Mouse (Mus musculus): ENCODE results near the gene Tmem164. TPM values are rescaled to one million over a fixed set of nuclear protein-coding genes. Genes with fewer than 3 reads are reported as not detected.

Gene Tmem164
- total RNA-seq, 2 experiments from 2014 or later, result 30.1 to 30.4 TPM

DNA sequence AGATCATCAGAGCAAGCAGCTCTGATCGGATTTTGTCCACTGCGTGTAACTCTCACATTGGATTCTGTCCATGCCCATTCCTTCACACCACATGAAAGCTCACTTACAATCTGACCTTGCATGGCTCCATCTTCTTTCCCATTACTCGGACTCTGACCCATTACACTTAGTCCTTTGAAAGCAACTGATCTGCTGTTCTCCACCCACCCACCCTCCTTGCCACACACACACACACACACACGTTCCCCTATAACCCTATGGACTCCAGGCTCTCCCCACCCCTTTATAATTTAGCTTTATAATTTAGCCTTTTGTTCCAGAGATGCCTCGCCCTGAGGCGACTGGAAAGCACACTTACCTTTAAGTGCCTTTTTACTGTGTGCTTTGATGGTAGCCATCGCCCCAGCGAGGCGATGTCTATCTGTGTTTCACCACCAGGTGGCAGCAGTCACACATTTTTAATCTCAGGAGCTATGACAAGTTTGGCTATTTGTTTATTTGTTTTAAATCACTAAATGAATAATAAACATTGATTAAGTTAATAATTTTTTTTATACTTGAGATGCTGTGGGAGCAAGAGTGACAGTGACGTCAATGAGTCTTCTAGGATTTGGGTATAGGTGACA is 137.0 kb downstream of the Tmem164 start:
- DNase-seq (ENCODE audit: low spot score in 2 of 2), result peak; percentile 43 to 54
- intact Hi-C loops (cut with DNase I), result loop anchor here (2.0 kb wide), 1 partner anchor 241 kb away; no protein-coding TSS in a partner anchor

- no peak for DNase-seq (ENCODE audit: low spot score in 2 of 2)
- intact Hi-C loops (cut with DNase I), result loop anchor here (2.0 to 5.0 kb wide), 3 partner anchors 146 to 624 kb away; partner anchors contain the start of gene Ammecr1
These were observed 140.0 kb downstream of the Tmem164 start for GRCm38 (mm10) chrX:142821239-142821638.

DNA sequence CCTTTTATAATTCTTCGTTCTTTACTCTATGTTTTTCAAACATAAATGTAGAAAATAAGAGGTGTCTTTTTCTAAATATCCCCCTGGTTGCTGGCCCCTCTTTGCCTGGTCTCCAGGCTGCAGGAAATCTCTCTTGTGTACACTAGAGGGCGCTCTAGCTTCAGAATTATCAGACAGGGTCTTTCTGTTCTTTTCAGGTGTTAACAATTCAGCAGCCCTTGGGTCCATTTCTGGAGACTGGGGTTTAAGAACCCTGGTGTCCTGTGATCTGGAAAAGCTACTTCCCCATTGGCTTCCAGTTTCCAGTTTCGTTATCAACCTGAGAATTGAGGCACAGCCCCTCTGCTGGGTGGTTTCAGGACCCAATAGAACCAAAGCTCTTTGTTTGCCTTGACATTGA is 140.6 kb downstream of the Tmem164 start:
- intact Hi-C loops (cut with DNase I), result loop anchor here (2.0 to 5.0 kb wide), 3 partner anchors 145 to 623 kb away; partner anchors contain the start of gene Ammecr1
- DNase-seq (ENCODE audit: low spot score in 2 of 2), result peak in 1 of 2 experiments; percentile 16

DNA sequence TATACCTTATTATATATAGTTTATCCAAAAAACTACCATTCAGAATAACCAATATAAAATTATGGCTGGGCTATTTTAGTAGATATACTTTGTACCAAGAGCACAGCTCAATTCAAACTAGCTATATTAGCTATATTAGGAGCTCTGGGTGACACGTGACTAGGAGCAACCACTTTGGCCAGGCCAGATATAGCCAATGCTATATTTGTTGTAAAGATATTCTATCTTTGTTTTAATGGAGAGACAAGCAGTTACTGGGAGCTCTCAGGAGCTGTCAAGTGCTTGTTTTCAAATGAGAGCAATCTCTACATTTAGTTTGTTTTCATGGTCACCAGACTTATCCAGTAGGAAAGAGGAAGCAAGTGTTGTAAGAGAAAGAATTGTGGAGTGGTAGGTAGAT is 144.1 kb downstream of the Tmem164 start:
- intact Hi-C loops (cut with DNase I), result no loop called here
- no peak for DNase-seq (ENCODE audit: low spot score in 2 of 2)

DNA sequence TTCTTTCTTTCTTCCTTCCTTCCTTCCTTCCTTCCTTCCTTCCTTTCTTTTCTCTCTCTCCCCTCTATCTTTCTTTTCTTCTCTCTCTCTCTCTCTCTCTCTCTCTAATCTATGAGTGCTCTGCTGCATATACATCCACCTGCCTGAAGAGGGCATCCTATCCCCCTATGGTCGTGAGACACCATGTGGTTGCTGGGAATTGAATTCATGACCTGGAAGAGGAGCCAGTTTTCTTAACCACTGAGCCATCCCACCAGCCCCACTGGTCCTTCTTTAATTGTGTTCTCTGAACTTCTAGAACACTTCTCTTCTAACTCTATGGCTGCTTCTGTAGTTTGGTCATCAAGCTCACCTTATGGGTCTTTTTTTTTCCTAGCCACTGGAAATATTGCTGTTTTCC is 146.4 kb downstream of the Tmem164 start:
- intact Hi-C loops (cut with DNase I), result no loop called here
- no peak for DNase-seq (ENCODE audit: low spot score in 2 of 2)

DNA sequence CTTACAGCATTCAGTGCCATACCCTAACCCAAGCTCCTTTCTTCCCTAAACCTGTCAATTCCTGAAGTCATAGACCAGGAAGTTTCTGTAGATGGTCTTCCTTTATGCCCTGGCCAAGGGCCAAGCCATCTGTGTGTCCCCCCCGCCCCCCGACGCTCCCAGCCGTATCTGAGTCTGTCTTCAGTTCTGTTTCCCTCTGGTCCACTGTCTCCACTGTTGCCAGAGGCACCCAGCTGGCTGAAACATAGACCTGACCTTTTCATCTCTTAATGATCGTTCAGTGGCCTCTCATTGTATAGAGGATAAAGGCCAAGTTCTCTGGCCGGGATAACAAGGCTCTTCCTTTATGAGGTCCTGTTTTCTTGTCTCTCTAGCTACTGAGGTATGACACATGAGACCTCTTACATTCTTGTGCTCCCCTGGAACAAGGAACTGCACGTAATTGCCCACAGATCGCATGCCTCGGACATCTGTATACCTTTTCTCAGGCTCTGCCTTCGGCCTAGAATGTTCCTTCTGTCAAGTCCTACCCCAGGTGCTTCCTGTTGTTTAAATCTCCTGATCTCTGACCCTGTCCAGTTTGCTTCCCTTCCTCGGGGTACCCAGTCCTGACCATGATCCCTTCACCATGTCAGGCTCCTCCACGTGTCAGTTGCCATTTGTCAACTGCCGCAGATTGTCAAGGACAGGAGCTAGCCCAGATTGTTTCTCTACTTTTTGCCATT is 147.1 kb downstream of the Tmem164 start:
- intact Hi-C loops (cut with DNase I), result no loop called here
- DNase-seq (ENCODE audit: low spot score in 2 of 2), result no peak

GRCm38 (mm10) chrX:142829267-142829666 is 148.1 kb downstream of the Tmem164 start:
- no peak for DNase-seq (ENCODE audit: low spot score in 2 of 2)
- intact Hi-C loops (cut with DNase I), result no loop called here

GRCm38 (mm10) chrX:142829866-142830470 is 148.8 kb downstream of the Tmem164 start:
- intact Hi-C loops (cut with DNase I), result no loop called here
- no peak for DNase-seq (ENCODE audit: low spot score in 2 of 2)

GRCm38 (mm10) chrX:142830572-142830971 is 149.4 kb downstream of the Tmem164 start:
- no peak for DNase-seq (ENCODE audit: low spot score in 2 of 2)
- intact Hi-C loops (cut with DNase I), result no loop called here

DNA sequence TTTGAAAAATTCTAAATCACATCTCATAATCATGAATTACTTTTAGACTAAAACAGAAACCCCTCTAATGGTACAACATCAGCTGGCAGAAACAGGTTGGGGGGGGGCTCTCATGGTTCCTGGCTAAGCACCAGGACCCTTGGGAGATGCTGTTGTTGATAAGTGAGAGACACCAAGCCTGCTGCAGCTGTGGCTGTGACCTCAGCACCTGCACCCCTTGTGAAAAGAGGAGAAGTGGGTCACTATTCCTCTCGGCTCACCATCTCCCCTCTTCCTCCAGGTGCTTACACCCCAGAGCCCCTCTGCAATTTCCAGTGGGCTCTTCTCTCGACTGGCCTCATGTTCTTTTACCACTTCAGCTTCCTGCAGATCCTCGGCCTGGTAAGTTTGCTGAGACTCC is 151.0 kb downstream of the Tmem164 start:
- intact Hi-C loops (cut with DNase I), result no loop called here
- DNase-seq (ENCODE audit: low spot score in 2 of 2), result no peak

- DNase-seq (ENCODE audit: low spot score in 2 of 2), result no peak
These were observed 152.1 kb downstream of the Tmem164 start for GRCm38 (mm10) chrX:142833164-142833796.

GRCm38 (mm10) chrX:142834807-142835206 is 153.6 kb downstream of the Tmem164 start:
- intact Hi-C loops (cut with DNase I), result no loop called here

More at GRCm38 (mm10) chrX:142833164-142833796, 152.1 kb downstream of the Tmem164 start:
- intact Hi-C loops (cut with DNase I), result no loop called here

GRCm38 (mm10) chrX:142836399-142836798 is 155.2 kb downstream of the Tmem164 start:
- no peak for DNase-seq (ENCODE audit: low spot score in 2 of 2)
- intact Hi-C loops (cut with DNase I), result no loop called here

More at GRCm38 (mm10) chrX:142834807-142835206, 153.6 kb downstream of the Tmem164 start:
- DNase-seq (ENCODE audit: low spot score in 2 of 2), result no peak

DNA sequence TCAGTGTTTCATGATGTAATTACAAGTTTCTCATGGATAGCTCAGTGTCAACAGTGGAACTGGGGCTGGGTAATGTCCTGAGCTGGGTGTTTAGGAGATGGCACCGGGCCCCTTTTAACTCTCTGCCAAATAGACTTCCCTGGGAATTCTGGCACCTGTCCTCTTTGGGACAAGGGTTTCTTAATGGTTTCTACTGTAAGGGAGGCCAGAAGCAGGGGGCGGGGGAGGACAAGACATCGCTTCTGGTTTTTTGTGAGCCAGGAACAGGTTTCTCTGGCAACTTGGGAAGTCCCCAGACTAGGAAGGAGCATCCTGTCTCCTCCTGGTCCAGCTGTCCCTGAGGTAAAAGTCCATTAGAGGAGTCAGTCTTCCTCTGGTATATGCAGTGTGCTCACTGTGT is 156.1 kb downstream of the Tmem164 start:
- no peak for DNase-seq (ENCODE audit: low spot score in 2 of 2)
- intact Hi-C loops (cut with DNase I), result no loop called here

DNA sequence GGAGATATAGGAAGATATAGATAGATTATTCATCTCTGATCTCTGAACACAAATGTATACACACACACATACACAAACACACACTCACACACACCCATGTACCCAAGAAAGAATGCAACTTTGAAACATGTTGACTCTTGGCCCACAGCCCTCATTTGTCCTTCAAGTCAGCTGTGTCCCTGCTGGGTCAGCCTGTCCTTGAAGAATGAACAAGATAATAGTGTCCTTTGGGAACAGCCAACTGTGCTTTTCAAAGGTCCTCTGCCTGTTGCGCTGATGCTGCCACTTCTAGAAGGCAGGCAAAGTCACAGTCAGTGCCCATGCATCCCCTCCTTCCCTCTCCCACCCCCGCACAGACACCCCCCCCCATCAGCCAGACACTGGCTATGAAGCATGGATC is 157.6 kb downstream of the Tmem164 start:
- no peak for DNase-seq (ENCODE audit: low spot score in 2 of 2)
- intact Hi-C loops (cut with DNase I), result no loop called here

- no peak for DNase-seq (ENCODE audit: low spot score in 2 of 2)
- intact Hi-C loops (cut with DNase I), result no loop called here
These were observed 158.2 kb downstream of the Tmem164 start for GRCm38 (mm10) chrX:142839411-142839810.

DNA sequence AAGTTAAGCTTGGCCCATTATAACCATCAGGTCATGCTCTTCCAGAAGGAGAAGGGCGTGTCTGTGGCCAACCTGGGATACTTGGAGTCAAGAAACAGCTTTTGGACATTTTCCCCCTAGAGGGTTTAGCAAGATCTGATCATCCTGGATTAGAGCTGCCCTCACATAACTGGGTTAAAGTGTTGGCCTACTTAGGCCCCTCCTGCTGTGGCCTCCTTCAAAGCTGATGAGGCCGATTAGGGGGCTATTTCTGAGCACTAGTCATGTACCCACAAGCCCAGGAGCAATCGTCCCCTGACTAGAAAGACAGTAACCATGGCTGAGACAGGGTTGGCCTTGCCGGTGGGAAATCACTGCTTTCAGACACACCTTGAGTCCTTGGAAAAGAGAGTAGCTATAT is 160.7 kb downstream of the Tmem164 start:
- intact Hi-C loops (cut with DNase I), result no loop called here
- DNase-seq (ENCODE audit: low spot score in 2 of 2), result no peak

- DNase-seq (ENCODE audit: low spot score in 2 of 2), result no peak
- intact Hi-C loops (cut with DNase I), result no loop called here
These were observed 165.1 kb downstream of the Tmem164 start for GRCm38 (mm10) chrX:142846266-142846665.

GRCm38 (mm10) chrX:142848032-142848431 is 166.8 kb downstream of the Tmem164 start:
- no peak for DNase-seq (ENCODE audit: low spot score in 2 of 2)
- intact Hi-C loops (cut with DNase I), result no loop called here

DNA sequence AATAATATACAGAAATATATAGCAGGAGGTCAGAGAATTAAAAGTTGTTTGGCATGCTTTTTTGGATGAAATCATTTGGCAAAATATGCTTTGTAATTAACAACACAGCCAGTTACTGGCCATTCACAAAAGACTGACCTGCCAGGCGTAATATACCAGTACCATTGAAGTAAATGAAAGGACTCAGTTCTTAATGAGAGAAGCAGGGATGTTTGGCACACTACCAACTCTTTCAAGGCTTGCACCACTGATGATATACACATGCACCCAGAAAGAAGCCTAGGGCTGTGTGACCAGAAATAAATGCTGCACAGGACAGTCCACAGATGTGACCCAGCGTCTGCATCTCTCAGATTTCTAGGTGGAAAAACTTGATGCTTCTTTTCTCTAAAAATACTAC is 188.6 kb downstream of the Tmem164 start:
- intact Hi-C loops (cut with DNase I), result no loop called here

More for the DNA sequence above, 188.6 kb downstream of the Tmem164 start:
- DNase-seq (ENCODE audit: low spot score in 2 of 2), result no peak

Measured in left cerebral cortex, postnatal 25 days (tissue).